Mouse (Mus musculus): ENCODE results near the gene Wrap73.

Gene Wrap73

GRCm38 (mm10) chr4:154142211-154143040, at the start of gene Wrap73:
Gene Wrap73 (plus strand): TSS chr4:154142372.
- DNase-seq (ENCODE audit: low spot score): peak; percentile 59

- DNase-seq (ENCODE audit: low spot score): no peak
These were observed 49.0 kb upstream of the Wrap73 start for GRCm38 (mm10) chr4:154093210-154093609.

- no peak for DNase-seq (ENCODE audit: low spot score)
These were observed 46.1 kb upstream of the Wrap73 start for GRCm38 (mm10) chr4:154096111-154096510.

GRCm38 (mm10) chr4:154099361-154099760, 42.8 kb upstream of the Wrap73 start:
- no peak for DNase-seq (ENCODE audit: low spot score)

GRCm38 (mm10) chr4:154103386-154103785, 38.8 kb upstream of the Wrap73 start:
- DNase-seq (ENCODE audit: low spot score): no peak

- no peak for DNase-seq (ENCODE audit: low spot score)
These were observed 38.3 kb upstream of the Wrap73 start for GRCm38 (mm10) chr4:154103912-154104311.

GRCm38 (mm10) chr4:154105381-154106001, 36.7 kb upstream of the Wrap73 start:
- no peak for DNase-seq (ENCODE audit: low spot score)

GRCm38 (mm10) chr4:154106497-154107061, 35.6 kb upstream of the Wrap73 start:
- no peak for DNase-seq (ENCODE audit: low spot score)

GRCm38 (mm10) chr4:154109216-154109849, 32.8 kb upstream of the Wrap73 start:
- no peak for DNase-seq (ENCODE audit: low spot score)

GRCm38 (mm10) chr4:154109850-154110243, 32.3 kb upstream of the Wrap73 start:
- DNase-seq (ENCODE audit: low spot score): no peak

- DNase-seq (ENCODE audit: low spot score): no peak
These were observed 25.8 kb upstream of the Wrap73 start for GRCm38 (mm10) chr4:154116421-154116820.

GRCm38 (mm10) chr4:154118782-154119181, 23.4 kb upstream of the Wrap73 start:
- no peak for DNase-seq (ENCODE audit: low spot score)

- DNase-seq (ENCODE audit: low spot score): no peak
These were observed 23.0 kb upstream of the Wrap73 start for GRCm38 (mm10) chr4:154119208-154119607.

GRCm38 (mm10) chr4:154121800-154122199, 20.4 kb upstream of the Wrap73 start:
- no peak for DNase-seq (ENCODE audit: low spot score)

GRCm38 (mm10) chr4:154122374-154122773, 19.8 kb upstream of the Wrap73 start:
- no peak for DNase-seq (ENCODE audit: low spot score)

- DNase-seq (ENCODE audit: low spot score): no peak
These were observed 18.6 kb upstream of the Wrap73 start for GRCm38 (mm10) chr4:154123553-154123952.

- DNase-seq (ENCODE audit: low spot score): no peak
These were observed 17.0 kb upstream of the Wrap73 start for GRCm38 (mm10) chr4:154125202-154125601.

GRCm38 (mm10) chr4:154127273-154127672, 14.9 kb upstream of the Wrap73 start:
- DNase-seq (ENCODE audit: low spot score): no peak

GRCm38 (mm10) chr4:154129950-154130349, 12.2 kb upstream of the Wrap73 start:
- DNase-seq (ENCODE audit: low spot score): no peak

GRCm38 (mm10) chr4:154131894-154132293, 10.3 kb upstream of the Wrap73 start:
- no peak for DNase-seq (ENCODE audit: low spot score)

GRCm38 (mm10) chr4:154134803-154135202, 7.4 kb upstream of the Wrap73 start:
- DNase-seq (ENCODE audit: low spot score): no peak

GRCm38 (mm10) chr4:154137139-154137538, 5.0 kb upstream of the Wrap73 start:
- no peak for DNase-seq (ENCODE audit: low spot score)

All from urinary bladder, postnatal 10 days (tissue).